Mouse (Mus musculus): ENCODE data around the gene H2-K1. TPM values are rescaled to one million over a fixed set of nuclear protein-coding genes. Genes with fewer than 3 reads are reported as not detected.

The H2-K1 gene
- polyA plus RNA-seq, 1 experiment = not detected

DNA sequence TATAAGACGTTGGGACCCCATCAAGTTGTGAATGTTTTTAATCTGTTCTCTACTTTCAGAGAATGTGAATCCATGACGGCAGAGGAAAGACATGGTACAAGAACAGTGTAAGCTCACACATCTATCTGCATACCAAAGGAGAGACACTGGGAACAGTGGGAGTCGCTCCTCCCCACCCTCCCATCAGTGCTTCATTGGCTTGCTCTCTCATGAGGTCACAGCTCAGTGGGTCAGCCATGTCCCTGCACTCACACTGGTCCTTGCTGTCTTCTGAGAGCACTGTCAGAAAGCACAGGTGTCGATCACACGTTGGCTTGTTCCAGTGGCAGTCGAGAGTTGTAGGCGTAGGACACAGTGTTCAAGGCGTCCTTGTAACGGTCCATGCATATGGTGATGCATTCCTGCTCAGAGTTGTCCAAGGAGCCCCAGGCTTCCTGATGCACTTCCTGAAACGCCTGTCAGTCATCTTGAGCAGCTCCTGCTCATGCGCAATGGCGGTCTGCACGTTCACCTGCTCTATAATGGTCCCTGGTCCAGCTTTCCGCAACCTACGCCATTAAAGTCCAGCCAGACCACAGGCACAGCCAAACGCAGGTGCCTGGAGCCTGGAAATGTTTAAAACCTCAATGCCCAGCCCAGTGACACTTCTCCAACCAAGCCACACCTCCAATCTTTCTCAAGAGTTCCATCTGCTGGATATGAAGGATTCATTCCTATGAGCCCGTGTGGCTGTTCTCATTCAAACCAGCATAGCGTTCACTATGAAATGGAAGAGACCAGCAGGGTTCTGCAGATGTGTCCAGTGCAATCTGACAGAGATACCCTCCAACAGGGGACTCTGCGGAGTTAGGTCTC lies 19.7 kb downstream of the H2-K1 start:
- 77% methylated on average over 19 of the region's 19 CpGs for whole genome bisulfite sequencing

DNA sequence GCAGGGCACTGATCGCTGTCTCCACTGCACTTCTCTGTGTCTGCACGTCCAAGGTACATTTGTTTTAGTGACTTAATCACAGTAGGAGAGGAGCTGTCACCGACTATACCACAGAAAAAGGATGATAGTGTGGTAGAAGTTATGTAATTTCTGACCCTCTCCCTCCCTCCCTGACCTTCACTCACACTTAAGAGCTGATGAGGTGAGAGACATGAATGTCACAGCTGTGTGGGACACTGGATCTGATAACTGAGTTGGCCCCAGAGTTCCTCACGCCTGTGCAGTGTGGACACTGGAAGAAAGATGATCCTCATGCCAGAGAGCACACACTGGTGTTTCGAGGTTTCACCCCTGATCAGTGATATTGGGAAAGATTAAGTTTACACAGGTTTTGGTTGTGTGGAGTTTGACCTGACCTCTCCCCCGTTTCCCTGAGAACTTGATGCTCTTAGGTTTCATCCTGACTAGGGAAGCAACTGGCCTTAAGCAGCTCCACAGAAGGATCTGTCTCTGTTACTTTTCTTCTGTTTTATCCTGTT lies 20.6 kb downstream of the H2-K1 start:
- WGBS = 84% methylated on average over 6 of the region's 6 CpGs

More for the DNA sequence above, 19.7 kb downstream of the H2-K1 start:
- H3K27ac ChIP-seq (ENCODE audit: insufficient read depth, low read depth, low read length) = peak overlapping the region; percentile 82
- TF ChIP-seq POLR2A (IDR thresholded peaks at IDR 0.05; ENCODE audit: insufficient read depth, low read depth, low read length) (no peak), CTCF (IDR thresholded peaks at IDR 0.05; ENCODE audit: insufficient read depth, low read depth, low read length) (no peak)
- peaks cover 23% of the 10 kb centered on the region for H3K4me1 ChIP-seq (ENCODE audit: control insufficient read depth, insufficient read depth, low read length)
- H3K4me3 ChIP-seq (ENCODE audit: insufficient read depth, low read depth, low read length) = no peak overlapping the region

DNA sequence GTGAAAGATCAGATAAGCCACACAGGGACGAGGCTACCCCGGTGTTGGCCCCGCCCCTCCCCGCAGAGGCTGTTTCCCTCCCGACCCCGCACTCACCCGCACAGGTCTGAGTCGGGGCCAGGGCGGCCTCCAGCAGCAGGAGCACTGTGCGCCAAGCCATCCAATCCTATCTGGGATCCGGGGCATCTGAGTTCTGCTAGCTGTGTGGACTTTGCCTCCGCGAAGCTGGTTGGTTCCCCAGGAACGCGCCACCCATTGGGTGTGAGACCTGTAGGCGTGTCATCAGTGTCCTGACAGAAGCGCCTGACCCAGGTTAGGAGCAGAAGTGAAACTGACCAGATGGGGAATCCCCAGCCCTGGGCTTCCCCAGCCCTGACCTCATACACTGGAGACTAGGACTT lies 21.5 kb downstream of the H2-K1 start:
- peak overlapping the region; percentile 62 for H3K4me3 ChIP-seq (ENCODE audit: insufficient read depth, low read depth, low read length)
- TF ChIP-seq POLR2A (IDR thresholded peaks at IDR 0.05; ENCODE audit: insufficient read depth, low read depth, low read length) (peak; percentile 39), CTCF (IDR thresholded peaks at IDR 0.05; ENCODE audit: insufficient read depth, low read depth, low read length) (no peak)
- WGBS = 4% methylated on average over 17 of the region's 17 CpGs
- H3K27ac ChIP-seq (ENCODE audit: insufficient read depth, low read depth, low read length) = no peak overlapping the region
- H3K4me1 ChIP-seq (ENCODE audit: control insufficient read depth, insufficient read depth, low read length) = peaks cover 23% of the 10 kb centered on the region

More for the DNA sequence above, 20.6 kb downstream of the H2-K1 start:
- H3K27ac ChIP-seq (ENCODE audit: insufficient read depth, low read depth, low read length) = no peak overlapping the region
- H3K4me1 ChIP-seq (ENCODE audit: control insufficient read depth, insufficient read depth, low read length) = peaks cover 23% of the 10 kb centered on the region
- no peak for TF ChIP-seq POLR2A (IDR thresholded peaks at IDR 0.05; ENCODE audit: insufficient read depth, low read depth, low read length)
- TF ChIP-seq CTCF (IDR thresholded peaks at IDR 0.05; ENCODE audit: insufficient read depth, low read depth, low read length) = no peak
- no peak overlapping the region for H3K4me3 ChIP-seq (ENCODE audit: insufficient read depth, low read depth, low read length)

DNA sequence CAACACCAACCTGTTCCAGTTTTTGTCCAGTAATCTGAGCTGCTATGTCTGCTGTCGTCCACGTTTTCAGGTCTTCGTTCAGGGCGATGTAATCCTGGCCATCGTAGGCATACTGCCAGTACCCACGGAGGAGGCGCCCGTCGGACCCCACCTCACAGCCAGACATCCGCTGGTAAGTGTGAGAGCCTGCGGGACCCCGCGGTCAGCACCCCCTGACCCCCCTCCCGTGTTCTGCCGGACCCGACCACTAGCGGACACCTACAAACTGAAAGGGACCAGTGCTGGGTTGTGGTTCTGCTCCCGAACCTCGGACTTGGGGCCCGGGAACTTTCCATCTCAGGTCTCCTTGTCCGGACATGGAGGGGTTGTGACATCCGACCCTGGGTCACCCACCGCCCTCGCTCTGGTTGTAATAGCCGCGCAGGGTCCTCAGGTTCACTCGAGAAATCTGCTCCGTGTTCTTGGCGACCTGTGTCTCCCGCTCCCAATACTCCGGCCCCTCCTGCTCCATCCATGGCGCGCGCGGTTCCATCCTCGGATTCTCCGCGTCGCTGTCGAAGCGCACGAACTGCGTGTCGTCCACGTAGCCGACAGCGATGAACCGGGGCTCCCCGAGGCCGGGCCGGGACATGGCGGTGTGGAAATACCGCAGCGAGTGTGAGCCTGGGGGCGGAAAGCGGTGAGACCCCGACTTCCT lies 22.1 kb downstream of the H2-K1 start:
- Histone ChIP-seq H3K27ac (ENCODE audit: insufficient read depth, low read depth, low read length) (no peak overlapping the region), H3K4me3 (ENCODE audit: insufficient read depth, low read depth, low read length) (peak overlapping the region; percentile 62), H3K4me1 (ENCODE audit: control insufficient read depth, insufficient read depth, low read length) (peaks cover 23% of the 10 kb centered on the region)
- 2% methylated on average over 57 of the region's 57 CpGs for WGBS
- no peak for TF ChIP-seq POLR2A (IDR thresholded peaks at IDR 0.05; ENCODE audit: insufficient read depth, low read depth, low read length)
- TF ChIP-seq CTCF (IDR thresholded peaks at IDR 0.05; ENCODE audit: insufficient read depth, low read depth, low read length) = no peak

DNA sequence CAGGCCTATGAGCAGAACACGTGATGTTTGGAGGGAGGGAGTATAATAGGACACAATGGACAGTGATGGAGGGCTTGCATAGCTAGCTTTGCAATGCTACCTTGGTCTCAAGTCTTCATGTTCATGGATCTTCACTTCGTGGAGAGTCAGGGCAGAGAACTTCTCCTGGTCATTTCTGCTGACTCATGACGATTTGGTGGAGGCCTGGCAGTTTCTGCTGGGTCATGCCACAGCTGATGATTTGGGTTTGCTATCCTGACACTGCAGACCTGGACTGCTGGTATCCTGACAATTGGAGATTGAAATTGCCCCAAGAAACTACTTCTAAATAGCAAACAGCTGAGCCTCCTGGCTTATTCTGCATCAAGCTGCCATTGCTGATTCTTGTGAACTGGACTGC lies 26.6 kb downstream of the H2-K1 start:
- 65% methylated on average over 3 of the region's 3 CpGs for WGBS
- H3K4me1 ChIP-seq (ENCODE audit: control insufficient read depth, insufficient read depth, low read length) = peaks cover 11% of the 10 kb centered on the region
- no peak overlapping the region for H3K27ac ChIP-seq (ENCODE audit: insufficient read depth, low read depth, low read length)
- TF ChIP-seq POLR2A (IDR thresholded peaks at IDR 0.05; ENCODE audit: insufficient read depth, low read depth, low read length) (no peak), CTCF (IDR thresholded peaks at IDR 0.05; ENCODE audit: insufficient read depth, low read depth, low read length) (no peak)
- H3K4me3 ChIP-seq (ENCODE audit: insufficient read depth, low read depth, low read length) = no peak overlapping the region

DNA sequence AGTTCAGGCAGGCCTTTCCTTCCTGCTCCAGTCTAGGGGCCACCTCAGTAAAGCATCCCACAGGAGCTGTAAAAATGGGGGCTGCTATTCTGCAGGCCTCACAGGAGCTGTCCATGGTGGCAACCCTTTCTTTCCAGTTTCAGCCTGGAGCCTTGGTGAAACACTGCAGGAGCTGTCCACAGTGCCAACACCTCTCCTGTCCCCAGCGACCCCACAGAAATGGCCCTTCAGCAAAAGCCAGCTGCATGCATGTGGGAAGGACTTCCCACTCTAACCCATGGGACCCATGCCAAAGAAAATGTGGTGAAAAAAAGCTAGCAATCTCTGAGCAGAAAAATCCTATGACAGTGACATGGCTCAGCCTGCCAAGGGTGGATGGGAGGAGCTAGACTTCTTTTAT lies 27.5 kb downstream of the H2-K1 start:
- no peak overlapping the region for H3K4me3 ChIP-seq (ENCODE audit: insufficient read depth, low read depth, low read length)
- peaks cover 2% of the 10 kb centered on the region for H3K4me1 ChIP-seq (ENCODE audit: control insufficient read depth, insufficient read depth, low read length)
- TF ChIP-seq POLR2A (IDR thresholded peaks at IDR 0.05; ENCODE audit: insufficient read depth, low read depth, low read length) (no peak), CTCF (IDR thresholded peaks at IDR 0.05; ENCODE audit: insufficient read depth, low read depth, low read length) (no peak)
- H3K27ac ChIP-seq (ENCODE audit: insufficient read depth, low read depth, low read length) = no peak overlapping the region
- 16% methylated on average over 1 of the region's 1 CpGs for WGBS

DNA sequence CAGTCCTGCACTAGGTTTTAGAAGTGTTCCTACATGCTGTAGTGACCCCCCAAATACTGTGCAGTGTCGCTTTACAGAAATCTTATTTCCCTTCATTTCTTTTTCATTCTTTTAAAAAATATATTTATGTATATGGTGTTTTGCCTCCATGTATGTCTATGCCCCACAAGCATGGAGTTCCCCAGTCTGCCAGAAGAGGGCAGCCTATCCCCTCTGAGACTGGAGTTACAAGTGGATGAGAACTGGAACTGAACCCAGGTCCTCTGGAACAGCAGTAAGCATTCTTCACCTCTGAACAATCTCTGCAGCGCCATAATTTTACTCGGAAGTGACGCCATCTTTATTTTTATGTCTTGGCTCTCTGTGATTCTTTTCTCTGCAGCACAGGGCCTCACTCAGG lies 30.8 kb downstream of the H2-K1 start:
- TF ChIP-seq POLR2A (IDR thresholded peaks at IDR 0.05; ENCODE audit: insufficient read depth, low read depth, low read length) = no peak
- no peak for TF ChIP-seq CTCF (IDR thresholded peaks at IDR 0.05; ENCODE audit: insufficient read depth, low read depth, low read length)
- H3K27ac ChIP-seq (ENCODE audit: insufficient read depth, low read depth, low read length) = no peak overlapping the region
- H3K4me3 ChIP-seq (ENCODE audit: insufficient read depth, low read depth, low read length) = no peak overlapping the region
- H3K4me1 ChIP-seq (ENCODE audit: control insufficient read depth, insufficient read depth, low read length) = no peaks in the 10 kb centered on the region
- WGBS = 73% methylated on average over 4 of the region's 4 CpGs

DNA sequence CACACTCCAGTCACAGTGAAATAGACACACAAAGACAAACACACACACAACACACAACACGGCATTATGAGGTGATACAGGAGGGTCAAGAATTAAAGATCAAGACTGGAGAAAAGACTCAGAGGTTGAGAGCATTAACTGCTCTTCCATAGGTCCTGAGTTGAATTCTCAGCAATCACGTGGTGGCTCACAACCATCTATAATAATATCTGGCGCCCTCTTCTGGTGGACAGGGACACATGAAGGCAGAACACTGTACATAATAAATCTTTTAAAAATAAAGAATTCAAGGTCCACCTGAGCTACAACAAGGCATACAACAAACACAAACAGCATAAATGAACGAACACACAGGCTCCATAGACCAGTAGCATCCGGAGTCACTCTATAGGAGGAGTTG lies 31.2 kb downstream of the H2-K1 start:
- H3K27ac ChIP-seq (ENCODE audit: insufficient read depth, low read depth, low read length) = no peak overlapping the region
- WGBS = 32% methylated on average over 5 of the region's 5 CpGs
- no peaks in the 10 kb centered on the region for H3K4me1 ChIP-seq (ENCODE audit: control insufficient read depth, insufficient read depth, low read length)
- H3K4me3 ChIP-seq (ENCODE audit: insufficient read depth, low read depth, low read length) = no peak overlapping the region
- no peak for TF ChIP-seq CTCF (IDR thresholded peaks at IDR 0.05; ENCODE audit: insufficient read depth, low read depth, low read length)
- TF ChIP-seq POLR2A (IDR thresholded peaks at IDR 0.05; ENCODE audit: insufficient read depth, low read depth, low read length) = no peak

DNA sequence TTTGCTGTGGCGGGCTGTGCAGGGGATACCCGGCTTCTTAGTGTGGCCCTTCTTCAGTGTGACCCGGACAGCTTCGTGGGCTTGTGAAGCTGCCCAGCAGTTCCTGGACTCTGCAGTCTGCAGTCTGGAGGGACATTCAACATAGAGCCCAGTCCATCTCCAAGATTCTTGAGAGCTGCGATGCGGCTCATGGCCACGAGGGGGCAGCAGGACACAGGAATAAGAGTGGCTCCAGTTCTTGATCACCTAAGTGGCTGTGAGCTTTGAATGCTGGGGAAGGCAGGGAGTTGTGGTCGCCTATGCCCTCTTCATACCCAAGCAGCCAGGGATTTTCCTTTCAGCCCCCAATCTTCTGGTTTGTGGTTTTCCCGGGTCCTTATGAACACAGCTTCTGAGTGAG lies 31.7 kb downstream of the H2-K1 start:
- Histone ChIP-seq H3K27ac (ENCODE audit: insufficient read depth, low read depth, low read length) (no peak overlapping the region), H3K4me1 (ENCODE audit: control insufficient read depth, insufficient read depth, low read length) (no peaks in the 10 kb centered on the region), H3K4me3 (ENCODE audit: insufficient read depth, low read depth, low read length) (no peak overlapping the region)
- TF ChIP-seq CTCF (IDR thresholded peaks at IDR 0.05; ENCODE audit: insufficient read depth, low read depth, low read length) (peak; percentile 72), POLR2A (IDR thresholded peaks at IDR 0.05; ENCODE audit: insufficient read depth, low read depth, low read length) (no peak)
- 4% methylated on average over 9 of the region's 9 CpGs for WGBS
